Mouse (Mus musculus): ENCODE results near the gene Rbm44. TPM values are rescaled to one million over a fixed set of nuclear protein-coding genes. Genes with fewer than 3 reads are reported as not detected.

Gene Rbm44
- polyA plus RNA-seq (2015; fragmentation: Nextera tagmentation; extraction: Ambion mirVana) = 0.65 and 1.8 TPM in 2 replicates

DNA sequence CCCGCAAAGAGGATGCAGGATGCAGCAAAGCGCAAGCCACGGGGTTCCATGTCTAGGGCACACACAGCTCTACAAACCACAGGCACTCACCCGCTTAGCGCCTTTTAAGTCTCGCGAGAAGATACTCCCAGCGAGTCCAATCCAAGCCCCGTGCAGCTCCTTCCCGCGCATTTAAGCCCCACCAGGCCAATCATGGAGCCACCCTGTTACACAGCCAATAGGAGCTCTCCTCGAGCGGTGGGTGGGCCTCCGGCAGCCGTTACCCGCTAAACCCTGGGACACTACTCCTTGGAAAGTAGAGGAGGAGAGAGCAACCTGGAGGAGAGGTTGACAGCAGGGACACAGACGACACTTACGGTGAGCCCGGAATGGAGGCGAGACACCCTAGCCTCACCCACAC, at the start of gene Rbm44:
TSS of gene Rbm44 (plus strand) at position 277 of the 400 bp plus-strand sequence.

DNA sequence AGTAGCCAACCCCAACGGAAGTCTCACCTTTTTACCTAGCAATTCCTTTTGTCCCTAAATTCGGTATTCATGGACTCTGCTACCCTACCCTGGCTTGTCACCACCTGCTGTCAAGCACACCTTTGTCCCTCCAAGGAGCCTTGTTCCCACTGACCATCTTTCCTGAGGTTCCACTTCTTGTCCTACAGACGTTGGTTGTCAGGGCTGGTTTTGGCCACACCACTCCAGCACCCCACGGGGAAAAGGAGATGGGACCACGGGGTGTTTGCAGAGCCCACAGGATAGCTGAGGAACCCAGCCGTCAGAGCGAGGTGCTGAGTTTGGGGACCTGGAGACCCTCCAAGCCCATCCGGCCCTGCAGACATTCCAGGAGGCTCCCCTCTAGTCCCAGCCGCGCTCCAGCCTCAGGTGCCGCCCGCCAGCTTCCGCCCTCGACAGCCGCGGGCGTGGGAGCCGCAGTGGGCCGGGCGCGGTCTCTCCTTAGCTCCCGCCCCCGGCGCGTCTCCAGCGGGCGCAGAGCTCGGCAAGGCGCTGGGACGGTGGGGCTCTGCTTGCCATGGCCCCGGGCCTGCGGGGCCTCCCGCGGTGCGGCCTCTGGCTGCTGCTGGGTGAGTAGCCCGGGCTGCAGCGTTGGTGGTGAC, 34.8 kb downstream of the Rbm44 start, which contains the start of gene Ramp1:
TSS of gene Ramp1 (plus strand) at position 290 of the 641 bp plus-strand sequence.

Other genes with a start within 250 kb of the Rbm44 start
- 0.35 and 0.36 TPM in 2 replicates for gene Mlph, start 230.0 kb upstream of the Rbm44 start, polyA plus RNA-seq (2015; fragmentation: Nextera tagmentation; extraction: Ambion mirVana)
- gene Prlh, start 192.0 kb upstream of the Rbm44 start, polyA plus RNA-seq (2015; fragmentation: Nextera tagmentation; extraction: Ambion mirVana) = not detected in 2 replicates
- gene Rab17, start 175.4 kb upstream of the Rbm44 start, polyA plus RNA-seq (2015; fragmentation: Nextera tagmentation; extraction: Ambion mirVana) = 0.41 and 0.63 TPM in 2 replicates
- 25.6 and 34.1 TPM in 2 replicates for gene Lrrfip1, start 146.4 kb upstream of the Rbm44 start, polyA plus RNA-seq (2015; fragmentation: Nextera tagmentation; extraction: Ambion mirVana)
- 17.9 and 22.8 TPM in 2 replicates for gene Ramp1, start 34.7 kb downstream of the Rbm44 start, polyA plus RNA-seq (2015; fragmentation: Nextera tagmentation; extraction: Ambion mirVana)
- 61.5 and 65.3 TPM in 2 replicates for gene Ube2f, start 105.2 kb downstream of the Rbm44 start, polyA plus RNA-seq (2015; fragmentation: Nextera tagmentation; extraction: Ambion mirVana)
- gene Scly, start 153.2 kb downstream of the Rbm44 start, polyA plus RNA-seq (2015; fragmentation: Nextera tagmentation; extraction: Ambion mirVana) = 19.4 and 20.6 TPM in 2 replicates
- gene Espnl, start 177.0 kb downstream of the Rbm44 start, polyA plus RNA-seq (2015; fragmentation: Nextera tagmentation; extraction: Ambion mirVana) = 0.05 TPM in 1 of 2 replicates, not detected in the other
- gene Klhl30, start 205.9 kb downstream of the Rbm44 start, polyA plus RNA-seq (2015; fragmentation: Nextera tagmentation; extraction: Ambion mirVana) = 0.30 and 0.41 TPM in 2 replicates
- 0.96 and 2.9 TPM in 2 replicates for gene Erfe, start 221.3 kb downstream of the Rbm44 start, polyA plus RNA-seq (2015; fragmentation: Nextera tagmentation; extraction: Ambion mirVana)